Mouse (Mus musculus) liver, embryonic 15.5 days (tissue): Measurements from ENCODE around the gene Tmem54. TPM values are rescaled to one million over a fixed set of nuclear protein-coding genes. Genes with fewer than 3 reads are reported as not detected.

Source experiments
- ATAC-seq: fragments of 200-750 bp; cut with Nextera tagmentation; 2 replicates; pipeline ENCODE4 v1.8.0; 2017; ENCODE audit warnings: moderate number of reproducible peaks, mild to moderate bottlenecking, moderate library complexity; ENCODE audit not compliant: insufficient read depth
- H3K27ac ChIP-seq: fragments of 300-500 bp; sonication (generic); replicated peaks from 2 replicates; pipeline ENCODE4 v1.5.1; 2015; ENCODE audit warnings: mild to moderate bottlenecking, inconsistent platforms
- H3K27me3 ChIP-seq: fragments of 300-500 bp; sonication (generic); 2 replicates; pipeline ENCODE4 v1.6.1; 2015; ENCODE audit warnings: mild to moderate bottlenecking, inconsistent platforms
- H3K36me3 ChIP-seq: fragments of 300-500 bp; sonication (generic); replicated peaks from 2 replicates; pipeline ENCODE4 v1.6.1; 2015; ENCODE audit warnings: moderate library complexity, mild to moderate bottlenecking, inconsistent platforms
- H3K4me1 ChIP-seq: fragments of 300-500 bp; sonication (generic); replicated peaks from 2 replicates; pipeline ENCODE4 v1.6.1; 2015; ENCODE audit warnings: inconsistent platforms
- H3K4me2 ChIP-seq: fragments of 300-500 bp; sonication (generic); 2 replicates; pipeline ENCODE4 v1.6.1; 2015; ENCODE audit warnings: moderate library complexity, mild to moderate bottlenecking, inconsistent platforms
- H3K4me3 ChIP-seq: fragments of 300-500 bp; sonication (generic); replicated peaks from 2 replicates; pipeline ENCODE4 v1.5.1; 2015; ENCODE audit warnings: mild to moderate bottlenecking, inconsistent platforms
- H3K9ac ChIP-seq: fragments of 300-500 bp; sonication (generic); 2 replicates; pipeline ENCODE4 v1.6.1; 2015; ENCODE audit warnings: moderate library complexity, mild to moderate bottlenecking, inconsistent platforms
- H3K9me3 ChIP-seq: fragments of 300-500 bp; sonication (generic); replicated peaks from 2 replicates; pipeline ENCODE4 v1.6.1; 2016; ENCODE audit warnings: inconsistent platforms
- whole genome bisulfite sequencing: fragments of 180-500 bp; shearing (Covaris S2); methylation state at CpG from one replicate; pipeline ENCODE4 v1.1.7; 2015; ENCODE audit warnings: mixed read lengths; ENCODE audit not compliant: insufficient replicate concordance; 5-methylcytosine and 5-hydroxymethylcytosine counted together
- polyA plus RNA-seq: library from polyadenylated mRNA; unstranded; fragments of >200 nt; fragmentation: Nextera tagmentation; extraction: Ambion mirVana; gene quantifications from 2 replicates; pipeline ENCODE4 v1.2.1, GENCODE M21; 2015

Tmem54 gene
- polyA plus RNA-seq, 1 experiment from 2014 or later: 1.2 TPM

DNA sequence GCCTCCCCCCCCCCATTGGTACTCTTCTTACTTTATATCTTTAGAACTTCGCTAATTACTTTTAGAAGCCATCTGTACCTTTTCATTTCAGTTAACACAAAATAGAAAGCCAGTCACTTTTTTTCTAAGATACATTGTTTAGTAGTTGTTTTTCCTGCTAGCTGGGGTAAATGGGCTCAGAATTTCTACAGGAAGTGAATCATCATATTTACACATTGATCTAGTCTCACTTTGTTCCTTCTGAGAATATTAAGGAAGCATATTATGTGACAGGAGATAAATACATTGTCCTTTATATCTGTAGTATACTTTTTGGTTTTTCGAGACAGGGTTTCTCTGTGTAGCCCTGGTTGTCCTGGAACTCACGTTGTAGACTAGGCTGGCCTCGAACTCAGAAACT is 36.5 kb upstream of the Tmem54 start:
- 68% methylated on average over 4 of the region's 4 CpGs for WGBS
- H3K36me3 ChIP-seq: peaks cover 11% of the 10 kb centered on the region
- H3K9me3 ChIP-seq: no peaks in the 10 kb centered on the region
- 0 out of 2 replicates have a peak, but pooled peaks cover 2% of the 10 kb centered on the region for H3K4me1 ChIP-seq
- H3K4me2 ChIP-seq: no peak overlapping the region
- H3K27me3 ChIP-seq: no peaks in the 10 kb centered on the region
- H3K4me3 ChIP-seq: no peak overlapping the region
- ATAC-seq: no peak
- no peak overlapping the region for H3K27ac ChIP-seq
- H3K9ac ChIP-seq: no peak overlapping the region

DNA sequence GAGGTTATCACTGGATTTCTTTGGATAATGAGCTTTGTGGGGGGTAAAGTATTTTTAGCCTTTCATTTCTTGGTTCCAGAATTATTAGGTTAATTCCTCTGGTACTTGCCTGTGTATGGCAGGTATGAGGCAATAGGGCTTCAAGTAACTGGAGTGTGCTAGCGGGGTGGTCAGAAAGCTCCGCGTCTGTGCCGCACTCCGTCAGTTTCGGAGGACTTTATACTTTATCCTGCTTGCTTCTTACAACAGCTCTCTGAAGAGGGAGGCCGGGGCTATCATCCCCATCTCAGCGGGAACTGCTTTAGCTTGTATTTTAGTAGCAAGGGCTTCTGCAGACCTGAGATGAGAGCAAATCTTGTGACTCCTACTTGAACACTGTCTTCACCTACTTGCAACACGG is 26.2 kb upstream of the Tmem54 start:
- Histone ChIP-seq H3K9ac (no peak overlapping the region), H3K4me1 (no peaks in the 10 kb centered on the region), H3K36me3 (peaks cover 67% of the 10 kb centered on the region), H3K4me2 (no peak overlapping the region), H3K27ac (no peak overlapping the region), H3K4me3 (no peak overlapping the region), H3K9me3 (no peaks in the 10 kb centered on the region), H3K27me3 (no peaks in the 10 kb centered on the region)
- 87% methylated on average over 9 of the region's 9 CpGs for WGBS
- ATAC-seq: no peak

DNA sequence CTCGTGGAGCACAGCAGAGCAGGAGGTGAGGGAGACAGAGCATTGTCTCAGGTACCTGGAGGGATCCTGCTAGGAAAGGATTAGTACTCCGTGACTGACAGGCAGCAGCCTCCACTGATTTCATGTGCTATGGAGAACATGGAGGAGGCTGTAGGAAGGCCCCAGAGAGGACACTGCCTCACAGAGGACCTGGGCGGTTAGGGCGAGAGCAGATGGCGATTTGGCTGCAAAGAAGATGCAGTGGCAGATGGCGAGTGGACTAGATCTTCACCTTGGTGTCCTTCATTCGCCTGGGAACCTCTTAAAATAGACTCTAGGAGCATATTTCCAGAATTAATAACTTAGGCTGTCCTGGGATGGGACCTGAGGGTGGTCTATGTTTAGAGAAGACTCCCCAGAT is 24.3 kb upstream of the Tmem54 start:
- no peak for ATAC-seq

DNA sequence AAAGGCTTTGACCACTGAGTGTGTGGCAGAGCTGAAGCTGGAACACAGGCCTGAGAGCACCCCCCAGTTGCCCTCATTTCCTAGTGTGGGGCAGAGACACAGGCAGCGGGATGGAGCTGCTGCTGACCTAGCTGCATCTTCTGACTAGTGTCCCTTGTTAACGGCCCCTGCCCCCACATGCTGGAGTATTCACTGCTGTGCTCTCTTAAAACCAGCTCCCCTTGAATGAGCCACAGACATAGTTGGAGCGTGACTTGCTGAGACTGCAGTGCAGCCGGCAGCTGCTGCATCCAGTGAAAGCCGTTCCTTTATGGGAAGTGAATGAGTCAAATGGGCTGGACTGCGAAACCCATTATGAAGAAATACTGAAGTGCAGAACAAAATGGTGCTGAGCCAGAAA is 23.8 kb upstream of the Tmem54 start:
- ATAC-seq: no peak
- Histone ChIP-seq H3K4me1 (no peaks in the 10 kb centered on the region), H3K27ac (no peak overlapping the region), H3K9me3 (no peaks in the 10 kb centered on the region), H3K27me3 (no peaks in the 10 kb centered on the region), H3K36me3 (peaks cover 57% of the 10 kb centered on the region), H3K4me2 (no peak overlapping the region), H3K9ac (no peak overlapping the region), H3K4me3 (no peak overlapping the region)
- 80% methylated on average over 6 of the region's 6 CpGs for WGBS

More for the DNA sequence above, 24.3 kb upstream of the Tmem54 start:
- Histone ChIP-seq H3K27ac (no peak overlapping the region), H3K36me3 (peaks cover 61% of the 10 kb centered on the region), H3K9ac (no peak overlapping the region), H3K4me3 (no peak overlapping the region), H3K4me1 (no peaks in the 10 kb centered on the region), H3K4me2 (no peak overlapping the region), H3K27me3 (no peaks in the 10 kb centered on the region), H3K9me3 (no peaks in the 10 kb centered on the region)
- WGBS: 72% methylated on average over 7 of the region's 7 CpGs

DNA sequence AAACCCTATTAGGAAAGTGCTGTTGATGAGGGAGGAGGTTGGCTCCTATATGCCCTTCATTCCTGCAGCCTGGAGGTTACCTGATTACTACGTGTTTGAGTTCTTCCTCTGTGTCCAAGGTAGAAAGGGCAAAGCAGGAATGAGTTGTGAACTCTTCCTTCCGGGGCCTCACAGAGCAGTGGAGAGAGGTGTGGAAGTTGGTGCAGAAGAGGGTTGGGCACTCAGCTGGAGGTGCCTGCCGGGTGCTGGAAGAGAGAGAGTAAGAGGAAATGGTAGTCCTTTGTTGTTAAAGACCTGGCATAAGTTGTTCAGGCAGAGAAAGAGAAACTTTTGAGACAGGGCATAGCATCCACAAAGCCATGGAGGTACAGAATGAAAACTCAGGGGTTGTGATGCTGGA is 23.4 kb upstream of the Tmem54 start:
- no peak overlapping the region for H3K4me2 ChIP-seq
- ATAC-seq: no peak
- H3K9ac ChIP-seq: no peak overlapping the region
- H3K4me1 ChIP-seq: no peaks in the 10 kb centered on the region
- WGBS: 71% methylated on average over 3 of the region's 3 CpGs
- H3K4me3 ChIP-seq: no peak overlapping the region
- peak overlapping the region; percentile 58; the same call in 1 of the 2 replicates for H3K27ac ChIP-seq
- H3K36me3 ChIP-seq: peaks cover 53% of the 10 kb centered on the region
- no peaks in the 10 kb centered on the region for H3K27me3 ChIP-seq
- H3K9me3 ChIP-seq: no peaks in the 10 kb centered on the region

DNA sequence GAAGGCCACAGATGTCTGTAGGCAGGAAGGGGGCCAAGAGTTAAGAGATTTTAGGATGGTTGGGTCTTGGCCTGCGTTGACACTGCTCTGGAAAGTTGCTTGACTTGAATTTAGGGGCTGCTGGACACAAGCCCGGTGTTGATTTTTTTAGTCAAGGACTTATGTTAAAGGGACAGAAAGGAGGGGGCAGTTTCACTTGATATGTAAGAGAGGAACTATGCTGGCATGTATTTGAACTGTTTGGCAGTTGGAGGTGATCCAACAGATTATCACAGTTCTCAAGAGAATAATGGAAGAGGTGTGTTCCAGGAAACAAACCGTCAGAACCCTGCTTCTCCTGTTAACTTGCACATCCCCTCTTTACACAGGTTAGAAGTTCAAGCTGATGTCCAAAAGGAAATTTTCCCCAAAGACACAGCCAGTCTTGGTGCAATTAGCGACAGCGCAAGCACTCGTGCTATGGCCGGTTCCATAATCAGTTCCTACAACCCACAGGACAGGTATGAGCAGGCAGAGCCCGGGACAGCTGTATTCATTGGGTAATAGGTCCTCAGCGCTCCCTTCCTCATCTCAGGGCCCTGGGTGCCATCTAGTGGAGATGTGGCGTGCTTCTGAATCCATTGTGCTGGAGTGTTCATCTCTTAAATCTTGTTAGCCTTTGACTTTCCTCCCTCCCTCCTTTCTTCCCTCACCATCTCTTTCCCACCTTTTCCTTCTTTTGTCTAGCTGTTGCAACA is 22.8 kb upstream of the Tmem54 start:
- no peak; the same call in 1 of the 2 replicates for ATAC-seq
- no peak overlapping the region for H3K4me2 ChIP-seq
- H3K9me3 ChIP-seq: no peaks in the 10 kb centered on the region
- peaks cover 51% of the 10 kb centered on the region for H3K36me3 ChIP-seq
- 47% methylated on average over 10 of the region's 10 CpGs for WGBS
- no peak overlapping the region for H3K4me3 ChIP-seq
- no peaks in the 10 kb centered on the region for H3K4me1 ChIP-seq
- peak overlapping the region; percentile 58; the same call in 1 of the 2 replicates for H3K27ac ChIP-seq
- H3K9ac ChIP-seq: no peak overlapping the region
- H3K27me3 ChIP-seq: 0 out of 2 replicates have a peak, but pooled peaks cover 4% of the 10 kb centered on the region

DNA sequence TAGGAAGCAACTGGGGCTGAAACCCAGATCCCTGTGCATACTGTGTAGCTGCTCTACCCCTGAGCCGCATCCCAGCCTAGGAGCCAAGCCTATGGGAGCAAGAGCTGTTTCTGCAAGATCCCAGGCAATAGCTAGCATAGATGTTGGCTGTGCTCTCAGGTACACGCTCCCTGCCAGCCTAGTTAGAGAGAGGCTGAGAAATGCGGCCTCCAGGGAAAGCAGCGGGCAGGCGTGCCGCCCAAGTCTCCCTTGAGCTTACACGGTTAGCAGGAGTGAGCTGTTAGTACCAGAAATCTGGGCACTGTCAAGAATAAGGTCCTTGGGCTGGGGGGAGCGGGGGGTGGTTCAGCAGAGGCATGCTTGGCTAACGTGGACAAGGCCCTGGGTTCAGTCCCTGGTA is 20.5 kb upstream of the Tmem54 start:
- Histone ChIP-seq H3K27me3 (0 out of 2 replicates have a peak, but pooled peaks cover 9% of the 10 kb centered on the region), H3K4me1 (no peaks in the 10 kb centered on the region), H3K36me3 (peaks cover 29% of the 10 kb centered on the region), H3K9ac (no peak overlapping the region), H3K4me3 (no peak overlapping the region), H3K4me2 (no peak overlapping the region), H3K27ac (no peak overlapping the region), H3K9me3 (no peaks in the 10 kb centered on the region)
- ATAC-seq: no peak
- WGBS: 83% methylated on average over 9 of the region's 9 CpGs

DNA sequence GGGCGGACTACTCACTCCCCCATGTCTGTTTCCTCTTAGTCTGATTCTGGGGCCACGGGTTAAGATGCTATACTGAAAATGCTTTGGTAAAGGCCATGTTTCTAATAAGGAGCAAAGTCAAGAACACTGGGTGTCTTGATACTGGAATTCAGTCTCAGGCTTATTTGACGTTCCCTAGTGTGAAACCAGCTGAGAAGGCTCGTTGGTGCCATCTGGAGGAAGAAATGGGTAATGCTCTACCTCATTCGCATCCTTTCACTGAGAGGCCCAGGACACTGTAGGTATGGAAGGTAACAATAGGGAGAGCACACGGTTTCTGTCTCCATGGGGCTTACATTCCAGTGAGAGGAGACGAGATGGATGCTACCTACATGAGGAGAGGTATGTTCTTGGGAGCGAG is 19.3 kb upstream of the Tmem54 start:
- Histone ChIP-seq H3K9ac (no peak overlapping the region), H3K9me3 (no peaks in the 10 kb centered on the region), H3K4me1 (no peaks in the 10 kb centered on the region), H3K4me3 (no peak overlapping the region), H3K27me3 (0 out of 2 replicates have a peak, but pooled peaks cover 9% of the 10 kb centered on the region), H3K27ac (no peak overlapping the region), H3K36me3 (peaks cover 18% of the 10 kb centered on the region), H3K4me2 (no peak overlapping the region)
- 26% methylated on average over 8 of the region's 8 CpGs for WGBS
- 0 out of 2 replicates have a peak, but pooled peaks have one; percentile 26 for ATAC-seq

DNA sequence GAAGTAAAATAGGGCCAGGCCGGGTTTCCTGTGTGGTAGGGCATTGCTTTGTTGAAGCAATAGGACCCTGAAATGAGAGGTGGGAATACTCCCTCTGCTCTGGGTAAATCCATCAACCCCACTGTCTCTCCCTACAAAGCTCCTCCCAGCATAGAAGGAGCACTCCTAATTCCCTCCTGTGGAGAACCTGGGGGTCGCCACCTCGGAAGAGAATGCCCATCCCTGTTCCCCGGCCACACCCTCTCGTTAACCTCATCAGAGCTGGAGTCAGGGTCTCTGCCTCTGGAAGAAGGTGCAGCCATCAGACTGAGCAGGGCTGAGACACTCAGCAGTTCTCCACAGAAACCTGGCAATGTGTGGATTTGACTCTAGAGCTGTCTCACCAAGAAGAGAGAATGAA is 17.5 kb upstream of the Tmem54 start:
- ATAC-seq: no peak
- no peak overlapping the region for H3K4me2 ChIP-seq
- WGBS: 53% methylated on average over 5 of the region's 5 CpGs

DNA sequence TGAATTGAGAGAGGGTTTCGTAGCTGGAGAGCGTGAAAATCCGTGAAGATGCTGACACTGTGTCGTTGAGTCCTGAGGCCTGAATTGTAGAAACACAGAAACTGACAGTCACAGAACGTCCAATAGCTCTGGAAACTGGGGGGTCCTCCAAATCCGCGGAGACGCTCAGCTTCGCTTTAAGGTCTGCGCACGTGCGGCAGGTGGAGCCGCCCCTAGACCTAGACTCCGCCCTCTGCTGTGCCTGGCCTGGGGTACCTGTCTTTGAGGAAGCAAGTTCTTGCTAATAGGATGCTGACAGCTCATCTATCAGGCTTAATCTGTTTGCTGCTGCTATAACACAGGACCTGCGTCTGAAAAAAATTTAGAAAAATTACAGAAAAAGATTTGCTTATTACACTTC is 10.1 kb upstream of the Tmem54 start:
- H3K9ac ChIP-seq: no peak overlapping the region
- peaks cover 21% of the 10 kb centered on the region; the same call in 1 of the 2 replicates for H3K27me3 ChIP-seq
- no peak overlapping the region for H3K27ac ChIP-seq
- 27% methylated on average over 15 of the region's 15 CpGs for WGBS
- no peak overlapping the region for H3K4me2 ChIP-seq
- no peaks in the 10 kb centered on the region for H3K9me3 ChIP-seq
- H3K4me1 ChIP-seq: no peaks in the 10 kb centered on the region
- ATAC-seq: no peak
- no peaks in the 10 kb centered on the region for H3K36me3 ChIP-seq
- H3K4me3 ChIP-seq: no peak overlapping the region

More for the DNA sequence above, 17.5 kb upstream of the Tmem54 start:
- Histone ChIP-seq H3K36me3 (peaks cover 18% of the 10 kb centered on the region), H3K4me1 (no peaks in the 10 kb centered on the region), H3K27me3 (0 out of 2 replicates have a peak, but pooled peaks cover 9% of the 10 kb centered on the region), H3K4me3 (no peak overlapping the region), H3K9me3 (no peaks in the 10 kb centered on the region), H3K9ac (no peak overlapping the region), H3K27ac (no peak overlapping the region)

DNA sequence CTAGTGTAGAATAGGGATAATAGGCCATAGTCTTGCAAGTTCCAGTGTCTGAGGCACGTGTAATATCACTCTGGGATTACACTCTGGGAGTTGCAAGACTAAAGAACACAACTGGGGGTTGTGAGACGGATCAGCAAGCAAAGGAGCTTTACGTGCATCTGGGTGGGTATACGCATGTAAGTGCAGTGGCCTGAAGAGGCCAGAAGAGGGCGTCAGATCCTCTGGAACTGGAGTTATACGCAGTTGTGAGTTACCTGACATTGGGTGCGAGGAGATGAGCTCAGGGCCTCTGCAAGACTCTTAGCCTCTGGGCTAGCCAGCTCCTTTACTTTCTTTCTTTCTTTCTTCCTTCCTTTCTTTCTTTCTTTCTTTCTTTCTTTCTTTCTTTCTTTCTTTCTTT is 8.3 kb upstream of the Tmem54 start:
- Histone ChIP-seq H3K4me2 (no peak overlapping the region), H3K9ac (no peak overlapping the region), H3K36me3 (no peaks in the 10 kb centered on the region), H3K9me3 (no peaks in the 10 kb centered on the region), H3K27ac (no peak overlapping the region), H3K27me3 (peaks cover 21% of the 10 kb centered on the region; the same call in 1 of the 2 replicates), H3K4me3 (no peak overlapping the region), H3K4me1 (no peaks in the 10 kb centered on the region)
- no peak for ATAC-seq
- WGBS: 52% methylated on average over 7 of the region's 7 CpGs
